ENCODE assay signal across 8 mouse cellular contexts in the genomic region with DNA sequence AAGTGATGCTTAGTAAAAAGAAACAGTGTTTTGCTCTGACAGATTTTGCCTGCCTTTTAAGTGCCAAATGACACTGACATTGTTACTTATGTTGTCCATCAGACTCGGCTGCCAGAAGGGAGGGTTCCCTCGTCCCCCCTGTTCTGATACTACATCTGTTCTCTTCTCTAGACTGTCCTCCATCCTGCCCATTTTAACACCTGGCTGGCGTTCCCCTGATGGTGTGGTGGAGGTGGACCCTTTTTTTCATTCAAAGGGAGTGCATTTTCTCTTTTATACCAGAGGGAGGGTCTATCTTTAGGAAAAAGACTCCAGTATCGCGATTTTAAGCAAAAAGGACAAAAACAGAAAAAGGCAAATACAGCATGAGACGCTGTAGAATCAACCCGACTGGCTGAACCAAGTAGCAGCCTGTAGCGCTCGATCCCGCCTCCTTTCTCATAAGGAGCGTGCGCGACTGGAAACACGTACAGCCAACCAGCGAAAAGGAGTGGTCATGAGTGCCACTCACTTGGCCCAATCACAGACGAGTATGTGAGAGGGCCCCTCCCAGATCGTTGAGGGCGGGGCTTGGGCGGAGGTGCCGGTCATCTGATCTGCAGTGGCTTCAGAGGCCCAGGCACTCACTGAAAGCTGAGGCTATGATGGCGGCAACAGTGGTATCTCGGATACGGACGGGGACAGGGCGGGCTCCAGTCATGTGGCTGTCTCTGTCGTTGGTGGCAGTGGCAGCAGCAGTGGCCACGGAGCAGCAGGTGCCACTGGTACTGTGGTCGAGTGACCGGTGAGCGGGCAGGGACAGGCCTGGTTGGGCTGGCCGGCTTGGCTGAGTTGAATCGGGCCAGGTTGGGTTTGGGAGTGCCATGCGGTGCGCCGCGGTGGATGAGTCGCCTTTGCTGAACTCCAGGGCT. TPM values are rescaled to one million over a fixed set of nuclear protein-coding genes. Genes with fewer than 3 reads are reported as not detected.
DNase-seq lines count a peak whose midpoint lies in the region; ATAC-seq and TF ChIP-seq lines count a peak whose summit lies in the region.

A gene (plus strand): TSS at position 560 of the 911 bp plus-strand sequence.

- 13% methylated on average over 37 of the region's 37 CpGs for WGBS in heart, embryonic 10.5 days
- 20% methylated on average over 37 of the region's 37 CpGs for WGBS in kidney, embryonic 16.5 days
- WGBS in liver, adult 2 months, result under 1% methylated on average over 37 of the region's 37 CpGs

- peaks cover 26% of the 10 kb centered on the region for H3K36me3 ChIP-seq in heart, embryonic 10.5 days
- peaks cover 7% of the 10 kb centered on the region for H3K36me3 ChIP-seq in kidney, embryonic 16.5 days (ENCODE audit: insufficient read depth, low read length)
- peaks cover 12% of the 10 kb centered on the region for H3K36me3 ChIP-seq in liver, adult 2 months (ENCODE audit: control insufficient read depth, insufficient read depth, low read length)
- peaks cover 6% of the 10 kb centered on the region for H3K36me3 ChIP-seq in myocyte (ENCODE audit: control insufficient read depth, insufficient read depth)
- H3K36me3 ChIP-seq in splenic B cell, adult 2 months (ENCODE audit: control insufficient read depth, insufficient read depth, low read length, poor library complexity, severe bottlenecking), result peaks cover 4% of the 10 kb centered on the region; the same call in 1 of the 2 replicates

- H3K79me2 ChIP-seq in liver, adult 2 months (ENCODE audit: control insufficient read depth, insufficient read depth, low read length), result peaks cover 4% of the 10 kb centered on the region; the same call in 1 of the 2 replicates
- peaks cover 14% of the 10 kb centered on the region for H3K79me2 ChIP-seq in myocyte (ENCODE audit: control insufficient read depth, insufficient read depth)

- peak within 1 kb of the TSS; percentile 90 for H3K27ac ChIP-seq in heart, embryonic 10.5 days
- peak within 1 kb of the TSS; percentile 38; the same call in 1 of the 2 replicates for H3K27ac ChIP-seq in kidney, embryonic 16.5 days (ENCODE audit: low read length)
- peak within 1 kb of the TSS; percentile 57 for H3K27ac ChIP-seq in liver, adult 2 months (replicated peaks; ENCODE audit: insufficient read depth, low read depth, low read length)

- no peaks in the 10 kb centered on the region for H3K27me3 ChIP-seq in heart, embryonic 10.5 days (ENCODE audit: insufficient read depth, poor library complexity, severe bottlenecking)
- H3K27me3 ChIP-seq in kidney, embryonic 16.5 days (ENCODE audit: insufficient read depth, low read length), result no peaks in the 10 kb centered on the region
- no peaks in the 10 kb centered on the region for H3K27me3 ChIP-seq in liver, adult 2 months (ENCODE audit: control insufficient read depth, insufficient read depth, low read length)
- H3K27me3 ChIP-seq in myocyte (ENCODE audit: control insufficient read depth, insufficient read depth, insufficient read length), result no peaks in the 10 kb centered on the region
- H3K27me3 ChIP-seq in splenic B cell, adult 2 months (ENCODE audit: control insufficient read depth, insufficient read depth, low read length, poor library complexity, severe bottlenecking), result no peaks in the 10 kb centered on the region

- H3K9me3 ChIP-seq in heart, embryonic 10.5 days, result no peaks in the 10 kb centered on the region
- no peaks in the 10 kb centered on the region for H3K9me3 ChIP-seq in kidney, embryonic 16.5 days (ENCODE audit: low read length)

- peak within 1 kb of the TSS; percentile 73 for H3K9ac ChIP-seq in kidney, embryonic 16.5 days (replicated peaks; ENCODE audit: low read length)
- H3K9ac ChIP-seq in liver, adult 2 months (ENCODE audit: low read depth, low read length), result peak within 1 kb of the TSS; percentile 93

- ATAC-seq in erythroblast, adult 5-6 weeks (replicated peaks; ENCODE audit: low FRiP score, poor library complexity, severe bottlenecking), result peak; percentile 98
- ATAC-seq in kidney, embryonic 16.5 days (ENCODE audit: low FRiP score, low TSS enrichment), result peak; percentile 99

- 0 out of 2 replicates have a peak, but pooled peaks have one; percentile 0 for TF ChIP-seq CTCF in liver, adult 2 months (IDR thresholded peaks at IDR 0.05; ENCODE audit: low read depth, low read length)

- no peaks in the 10 kb centered on the region for H3K4me1 ChIP-seq in heart, embryonic 10.5 days
- 0 out of 2 replicates have a peak, but pooled peaks cover 4% of the 10 kb centered on the region for H3K4me1 ChIP-seq in kidney, embryonic 16.5 days (ENCODE audit: insufficient read depth, low read length)
- peaks cover 3% of the 10 kb centered on the region; the same call in 1 of the 2 replicates for H3K4me1 ChIP-seq in liver, adult 2 months (ENCODE audit: control insufficient read depth, insufficient read depth, low read length)

- peak; percentile 68 for TF ChIP-seq POLR2A in liver, adult 2 months (IDR thresholded peaks at IDR 0.05; ENCODE audit: extremely low read depth, insufficient read depth, low read length)
- peak; percentile 95 for TF ChIP-seq POLR2A in myocyte (IDR thresholded peaks at IDR 0.05; ENCODE audit: insufficient read length, low read depth)

- H3K4me2 ChIP-seq in kidney, embryonic 16.5 days (replicated peaks; ENCODE audit: low read depth, low read length), result peak within 1 kb of the TSS; percentile 66
- peak within 1 kb of the TSS; percentile 88 for H3K4me2 ChIP-seq in myocyte (ENCODE audit: low read depth)

- peak; percentile 90 to 95 for DNase-seq in B cell, adult 2 months
- DNase-seq in brain, adult 2 months (ENCODE audit: low read depth, low spot score), result peak; percentile 98
- peak; percentile 97 for DNase-seq in heart, embryonic 10.5 days (ENCODE audit: low spot score)
- peak; percentile 87 for DNase-seq in liver, adult 2 months (ENCODE audit: extremely low read depth, low read depth, low spot score)
- DNase-seq in splenic B cell, adult 2 months (ENCODE audit: low read depth, low spot score), result peak; percentile 95

- peak within 1 kb of the TSS; percentile 61 for H3ac ChIP-seq in myocyte (ENCODE audit: control insufficient read depth, insufficient read length)

- peak within 1 kb of the TSS; percentile 79 for H3K4me3 ChIP-seq in heart, embryonic 10.5 days
- H3K4me3 ChIP-seq in kidney, embryonic 16.5 days (ENCODE audit: low read length), result peak within 1 kb of the TSS; percentile 71
- H3K4me3 ChIP-seq in liver, adult 2 months (ENCODE audit: insufficient read depth, low read depth, low read length), result peak within 1 kb of the TSS; percentile 85
- H3K4me3 ChIP-seq in myocyte, result peak within 1 kb of the TSS; percentile 53

TF ChIP-seq in myocyte, 11 proteins besides CTCF, POLR2A, EP300 and RAD21:
- no peak for TF ChIP-seq CEBPB (IDR thresholded peaks at IDR 0.05; ENCODE audit: insufficient read depth, poor library complexity, severe bottlenecking)
- peak; percentile 94 for TF ChIP-seq POLR2AphosphoS2 (IDR thresholded peaks at IDR 0.05; ENCODE audit: insufficient read length, low read depth)
- peak; percentile 8 for TF ChIP-seq SRF (IDR thresholded peaks at IDR 0.05; ENCODE audit: control insufficient read depth, insufficient read length, low read depth)
- TF ChIP-seq TCF3 (IDR thresholded peaks at IDR 0.05; ENCODE audit: insufficient read length, low read depth), result no peak
- TF ChIP-seq MAX (IDR thresholded peaks at IDR 0.05; ENCODE audit: low read depth), result no peak
- no peak for TF ChIP-seq USF1 (IDR thresholded peaks at IDR 0.05; ENCODE audit: low read depth)
- TF ChIP-seq MYOD1 (IDR thresholded peaks at IDR 0.05; ENCODE audit: control insufficient read depth in 1 of 3, insufficient read length in 2 of 3, low read depth in 2 of 3), result peak in 1 of 3 experiments; percentile 35
- no peak for TF ChIP-seq E2F4 (IDR thresholded peaks at IDR 0.05; ENCODE audit: insufficient read depth)
- TF ChIP-seq MYOG (IDR thresholded peaks at IDR 0.05; ENCODE audit: control insufficient read depth in 1 of 3, insufficient read depth in 1 of 3, insufficient read length in 2 of 3, low read depth in 2 of 3), result peak in 1 of 3 experiments; percentile 10

RNA-seq across cellular contexts. Expression of the gene that starts here (rescaled TPM):
- 144 and 155 TPM in 2 replicates for total RNA-seq in erythroblast, adult 5-6 weeks (2015; ENCODE audit: low replicate concordance)
- 143 and 265 TPM in 2 replicates for total RNA-seq in erythroblast, adult 5-6 weeks (2017; ENCODE audit: low replicate concordance)
- 114 and 125 TPM in 2 replicates for polyA plus RNA-seq in heart, embryonic 10.5 days (2016; fragmentation: Nextera tagmentation; extraction: Ambion mirVana)
- polyA plus RNA-seq in kidney, embryonic 16.5 days (2015; fragmentation: Nextera tagmentation; extraction: Ambion mirVana), result 175 and 180 TPM in 2 replicates
- total RNA-seq in liver, adult 2 months (2014; rRNA removed), result 53.1 and 67.8 TPM in 2 replicates
- 150 and 152 TPM in 2 replicates for polyA plus RNA-seq in liver, adult 2 months (2012; rRNA removed)
- polyA plus RNA-seq in myocyte (2012; fragmentation: generic; extraction: Trizol), result 178 TPM

Comparison
In these comparisons a context has a peak if more than half of its experiments do, and no peak if none do; other contexts are left out.
1. Peak in every context shown above with its lines: DNase-seq, ATAC-seq, H3K4me3 ChIP-seq and H3K27ac ChIP-seq.
2. H3K27ac ChIP-seq: peak in every context shown above with its lines; median percentile 90 in heart, embryonic 10.5 days; 57 in liver, adult 2 months; 38 in kidney, embryonic 16.5 days.